Mouse (Mus musculus): Measurements from ENCODE around the gene Psme1.
A peak's percentile ranks its signal among the peaks of the same experiment; 100 is the strongest.

Psme1 gene

GRCm38 (mm10) chr14:55571760-55572159 lies 6.2 kb upstream of the Psme1 start:
- DNase-seq (ENCODE audit: low spot score), result no peak

GRCm38 (mm10) chr14:55575302-55575701 lies 2.6 kb upstream of the Psme1 start, which contains the start of gene Fitm1:
TSS of gene Fitm1 (plus strand) at chr14:55575617.
- no peak for DNase-seq (ENCODE audit: low spot score)

GRCm38 (mm10) chr14:55575711-55576110 lies 2.2 kb upstream of the Psme1 start:
- DNase-seq (ENCODE audit: low spot score), result no peak

DNA sequence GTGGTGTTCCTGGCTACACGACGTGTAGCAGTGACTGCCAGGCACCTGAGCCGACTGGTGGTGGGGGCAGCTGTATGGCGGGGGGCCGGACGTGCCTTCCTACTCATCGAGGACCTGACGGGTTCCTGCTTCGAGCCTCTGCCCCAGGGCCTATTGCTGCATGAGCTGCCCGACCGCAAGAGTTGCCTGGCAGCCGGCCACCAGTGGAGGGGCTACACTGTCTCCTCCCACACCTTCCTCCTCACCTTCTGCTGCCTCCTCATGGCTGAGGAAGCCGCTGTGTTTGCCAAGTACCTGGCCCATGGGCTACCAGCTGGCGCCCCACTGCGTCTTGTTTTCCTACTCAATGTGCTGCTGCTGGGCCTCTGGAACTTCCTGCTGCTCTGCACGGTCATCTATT lies 1.5 kb upstream of the Psme1 start:
- no peak for DNase-seq (ENCODE audit: low spot score)

- DNase-seq (ENCODE audit: low spot score), result no peak
Measured at GRCm38 (mm10) chr14:55578668-55579269, 846 bp downstream of the Psme1 start.

- no peak for DNase-seq (ENCODE audit: low spot score)
Measured at GRCm38 (mm10) chr14:55579511-55580496, 1.9 kb downstream of the Psme1 start.

- no peak for DNase-seq (ENCODE audit: low spot score)
Measured at GRCm38 (mm10) chr14:55580731-55581130, 2.8 kb downstream of the Psme1 start.

- DNase-seq (ENCODE audit: low spot score), result no peak
Measured at GRCm38 (mm10) chr14:55581981-55582681, 4.2 kb downstream of the Psme1 start.

- DNase-seq (ENCODE audit: low spot score), result no peak
Measured at GRCm38 (mm10) chr14:55584303-55584701, 6.4 kb downstream of the Psme1 start.

DNA sequence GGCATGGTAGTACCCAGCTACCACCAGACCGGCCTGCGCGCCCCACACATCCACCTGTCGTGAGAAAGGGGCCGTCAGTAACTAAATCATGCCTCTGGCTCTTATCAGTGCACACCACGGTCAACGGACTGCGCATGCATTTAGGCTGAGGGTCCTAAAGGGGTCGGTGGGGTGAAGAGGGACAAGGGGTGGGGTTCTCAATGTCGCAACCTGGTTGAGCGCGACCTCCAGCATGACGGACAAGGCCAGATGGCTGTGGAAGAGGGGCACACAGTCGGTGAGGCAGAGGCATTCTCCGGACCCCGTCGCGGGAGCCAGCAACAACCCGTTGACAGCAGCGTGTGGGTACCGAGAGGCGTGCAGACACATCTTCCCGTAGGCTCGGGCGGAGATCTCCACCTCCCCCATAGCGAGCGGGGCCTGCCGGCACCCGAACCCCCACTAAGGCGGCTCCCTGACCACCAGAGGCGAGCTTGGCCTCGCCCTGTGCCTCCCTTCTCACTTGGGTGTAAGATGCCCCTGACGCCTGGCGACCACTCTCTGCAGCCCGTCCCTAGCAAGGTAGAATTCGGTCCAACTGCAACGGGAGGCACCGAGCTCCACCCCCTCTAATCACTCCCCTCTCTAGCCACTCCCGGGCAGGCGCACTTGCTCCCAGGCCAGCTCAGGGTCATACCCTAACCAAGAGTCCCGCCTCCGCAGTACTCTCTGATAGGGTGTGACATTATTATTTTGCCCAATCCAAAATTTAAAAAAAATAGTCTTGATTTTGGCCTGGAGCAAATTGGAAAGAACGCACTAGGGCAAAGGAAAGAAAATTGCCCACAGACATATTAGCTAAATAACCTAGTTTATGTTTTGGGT lies 7.0 kb downstream of the Psme1 start, which contains the start of gene Emc9:
Gene Emc9, minus strand, starts transcription at position 601 of the 864 bp plus-strand sequence.
- peak; percentile 52 for DNase-seq (ENCODE audit: low spot score)

DNA sequence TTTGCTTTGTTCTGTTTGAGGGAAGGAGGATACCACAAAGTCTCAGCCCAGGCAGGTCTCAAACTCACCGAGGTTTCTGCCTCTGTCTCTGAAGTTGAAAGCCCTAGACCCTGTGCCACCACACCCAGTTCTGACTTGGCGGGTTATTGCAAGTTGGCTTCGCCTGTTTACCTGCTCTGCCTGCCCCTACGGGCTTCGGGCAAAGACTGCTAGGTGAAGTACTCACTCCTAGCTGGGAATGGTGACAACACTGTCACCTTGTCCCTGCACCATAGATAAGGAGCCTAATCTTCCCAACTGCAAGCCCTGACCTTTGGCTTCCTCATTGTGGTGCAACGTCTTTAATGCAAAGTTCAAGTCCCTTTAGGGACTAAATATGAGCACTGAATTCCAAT lies 7.6 kb downstream of the Psme1 start:
- DNase-seq (ENCODE audit: low spot score), result no peak

DNA sequence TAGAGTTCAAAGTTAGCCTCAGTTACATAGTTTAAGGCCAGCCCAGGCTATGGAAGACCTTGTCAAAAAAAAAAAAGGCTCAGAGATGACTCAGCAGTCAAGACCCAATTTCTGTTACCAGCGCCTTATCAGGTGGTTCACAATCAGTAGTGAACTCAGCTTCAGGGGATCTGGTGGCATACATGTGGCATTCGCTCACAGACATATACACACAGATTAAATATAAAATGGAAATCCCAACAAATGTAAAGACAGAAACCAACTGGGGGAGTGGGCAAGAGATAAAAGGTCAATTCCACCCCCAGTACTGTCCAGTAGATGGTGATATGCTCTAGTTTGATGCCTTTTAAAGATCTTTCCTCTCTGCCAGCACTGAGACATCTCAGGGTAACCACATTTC lies 8.2 kb downstream of the Psme1 start:
- DNase-seq (ENCODE audit: low spot score), result no peak

DNA sequence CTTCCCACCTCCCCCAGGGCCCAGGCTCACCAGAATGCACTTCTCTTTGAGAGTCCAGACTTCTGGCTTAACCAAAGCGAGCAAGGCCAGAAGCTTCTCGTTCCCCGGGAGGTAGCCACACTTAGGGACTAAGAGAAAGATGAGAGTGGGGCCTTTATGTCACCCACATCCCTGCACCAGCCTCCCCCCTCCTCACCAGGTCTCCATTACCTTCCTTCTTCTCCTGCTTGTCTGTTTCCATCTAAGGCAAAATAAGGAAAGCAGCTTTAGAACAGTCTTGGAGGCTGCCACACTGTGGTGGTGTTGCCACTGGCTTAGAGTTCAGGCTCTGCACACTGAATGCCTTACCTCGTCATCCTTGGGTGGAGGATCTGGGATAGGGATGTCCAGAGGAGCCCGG lies 11.3 kb downstream of the Psme1 start:
- DNase-seq (ENCODE audit: low spot score), result no peak

DNA sequence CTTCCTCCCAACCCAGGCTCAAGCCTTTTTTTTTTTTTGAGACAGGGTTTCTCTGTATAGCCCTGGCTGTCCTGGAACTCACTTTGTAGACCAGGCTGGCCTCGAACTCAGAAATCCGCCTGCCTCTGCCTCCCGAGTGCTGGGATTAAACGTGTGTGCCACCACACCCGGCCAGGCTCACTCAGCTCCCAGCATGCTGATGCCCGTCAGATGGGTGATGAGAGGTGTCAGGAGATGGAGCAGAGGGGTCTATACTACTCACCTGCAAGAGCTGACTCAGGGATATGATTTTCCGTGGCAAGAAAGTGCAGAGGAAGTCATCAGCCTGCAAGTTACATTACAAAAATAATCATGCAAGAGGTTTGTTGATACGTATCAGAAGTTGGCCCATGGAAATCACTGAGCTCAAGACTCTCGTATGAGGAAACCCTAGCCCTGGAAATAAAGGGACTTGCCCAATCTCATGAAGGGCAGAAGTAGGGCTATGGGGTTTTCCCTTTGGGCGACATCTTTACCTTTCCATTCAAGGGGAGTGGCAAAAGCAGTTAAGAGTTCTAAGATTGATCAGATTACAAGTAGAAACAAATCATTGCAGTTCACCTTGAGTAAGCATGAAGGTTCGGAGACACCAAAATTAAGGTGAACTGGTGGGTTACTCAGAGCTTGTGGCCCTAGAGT lies 12.0 kb downstream of the Psme1 start:
- no peak for DNase-seq (ENCODE audit: low spot score)

GRCm38 (mm10) chr14:55590748-55591330 lies 12.9 kb downstream of the Psme1 start, which contains the start of gene Psme2:
TSS of gene Psme2 (minus strand) at chr14:55591113.
- DNase-seq (ENCODE audit: low spot score), result peak; percentile 82

DNA sequence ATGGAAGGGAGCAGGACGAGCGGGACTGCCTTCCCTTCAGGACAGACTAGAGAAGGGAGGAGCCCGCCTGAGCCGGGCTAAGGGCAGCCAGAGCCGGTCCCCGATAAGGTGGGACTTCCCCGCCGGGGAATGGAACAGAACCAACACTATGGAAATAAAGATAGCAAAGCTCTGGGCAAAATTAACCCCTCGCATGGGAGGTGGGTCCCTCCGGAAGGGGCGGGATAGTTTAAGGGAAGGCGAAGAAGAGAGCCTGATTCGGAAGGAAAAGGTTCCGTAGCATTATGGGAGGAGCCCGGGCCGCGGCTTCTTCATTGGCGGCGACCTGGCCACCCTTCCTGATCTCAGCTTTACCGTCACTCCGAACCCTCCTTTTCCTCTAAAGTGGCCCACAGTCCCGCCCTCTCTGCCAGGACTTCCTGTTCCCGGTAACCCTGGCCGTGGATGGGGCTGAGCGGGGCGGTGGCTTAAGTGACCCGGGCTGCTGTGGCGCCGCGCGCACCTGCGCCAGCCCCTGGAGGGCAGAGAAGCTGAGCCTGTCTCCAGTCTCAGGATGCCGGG lies 13.5 kb downstream of the Psme1 start, which contains the start of gene Rnf31:
Gene Rnf31, plus strand, starts transcription at position 378 of the 561 bp plus-strand sequence.
- peak; percentile 85 for DNase-seq (ENCODE audit: low spot score)

- no peak for DNase-seq (ENCODE audit: low spot score)
Measured at GRCm38 (mm10) chr14:55592226-55592625, 14.3 kb downstream of the Psme1 start.

DNA sequence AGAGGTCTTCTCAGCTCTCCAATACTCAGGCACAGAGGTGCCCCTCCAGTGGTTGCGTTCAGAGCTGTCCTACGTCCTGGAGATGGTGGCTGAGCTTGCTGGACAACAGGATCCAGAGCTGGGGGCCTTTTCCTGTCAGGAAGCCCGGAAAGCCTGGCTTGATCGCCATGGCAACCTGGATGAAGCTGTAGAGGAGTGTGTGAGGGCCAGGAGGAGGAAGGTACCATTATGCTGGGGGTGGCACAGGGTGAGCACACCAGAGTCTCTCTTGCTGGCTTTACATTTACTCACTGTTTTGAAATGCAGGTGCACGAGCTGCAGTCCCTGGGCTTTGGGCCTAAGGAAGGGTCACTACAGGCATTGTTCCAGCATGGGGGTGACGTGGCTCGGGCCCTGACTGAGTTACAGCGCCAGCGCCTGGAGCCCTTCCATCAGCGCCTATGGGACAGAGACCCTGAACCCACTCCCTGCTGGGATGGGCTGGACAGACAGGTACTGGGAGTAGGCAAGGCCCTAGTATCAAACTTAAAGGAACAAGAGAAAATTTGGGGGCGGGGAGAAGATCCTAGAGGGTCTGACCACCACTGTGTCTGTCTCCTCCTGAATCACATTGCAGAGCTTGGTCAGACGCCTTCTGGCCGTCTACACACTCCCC lies 18.2 kb downstream of the Psme1 start:
- no peak for DNase-seq (ENCODE audit: low spot score)

Measured in ovary, postnatal 14 days (tissue).